Mouse (Mus musculus): Measurements from ENCODE around the gene Gabra4. TPM values are rescaled to one million over a fixed set of nuclear protein-coding genes. Genes with fewer than 3 reads are reported as not detected.

Gene Gabra4
- polyA plus RNA-seq (2014; fragmentation: Nextera tagmentation; extraction: Ambion mirVana), result 8.2 and 9.0 TPM in 2 replicates

DNA sequence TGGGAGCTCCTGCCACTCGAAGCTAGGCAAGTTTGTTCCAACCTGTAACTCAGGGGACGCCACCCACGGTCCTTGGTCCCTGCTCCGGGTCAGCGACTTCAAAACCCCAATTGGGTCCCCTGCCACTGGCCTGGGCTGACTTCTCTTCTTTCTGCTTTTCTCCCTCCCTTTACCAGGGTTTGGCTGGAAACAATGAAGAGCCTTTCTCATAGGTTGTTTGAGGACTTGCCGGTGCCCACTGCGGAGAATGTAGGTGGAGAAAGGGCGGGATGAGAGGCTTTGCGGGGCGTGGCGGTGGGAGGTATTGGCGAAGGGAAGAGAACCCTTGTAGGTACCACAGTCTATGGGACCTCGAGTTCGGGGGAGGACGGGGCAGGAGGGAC, at the start of gene Gabra4:
Gene Gabra4, minus strand, starts transcription at position 194 of the 383 bp plus-strand sequence.
- H3K9ac ChIP-seq (replicated peaks; ENCODE audit: low read depth, low read length), result no peak within 1 kb of the TSS
- peak within 1 kb of the TSS; percentile 97 for H3K4me2 ChIP-seq (replicated peaks; ENCODE audit: low read depth, low read length)
- H3K4me1 ChIP-seq (ENCODE audit: control insufficient read depth, insufficient read depth, low read length), result no peaks in the 10 kb centered on the region
- under 1% methylated on average over 15 of the region's 15 CpGs for WGBS
- no peak within 1 kb of the TSS for H3K27ac ChIP-seq (ENCODE audit: low read length)
- peaks cover 5% of the 10 kb centered on the region for H3K27me3 ChIP-seq (ENCODE audit: control insufficient read depth, insufficient read depth, low read length)
- H3K36me3 ChIP-seq (ENCODE audit: control insufficient read depth, insufficient read depth, low read length), result no peaks in the 10 kb centered on the region
- ATAC-seq (ENCODE audit: insufficient number of reproducible peaks, insufficient read depth, low FRiP score, low read depth), result peak; percentile 70
- no peaks in the 10 kb centered on the region for H3K9me3 ChIP-seq (ENCODE audit: control insufficient read depth, low read depth, low read length)
- peak within 1 kb of the TSS; percentile 48 for H3K4me3 ChIP-seq (ENCODE audit: low read depth, low read length)

GRCm38 (mm10) chr5:71701273-71701614, 43.1 kb upstream of the Gabra4 start:
- Histone ChIP-seq H3K9ac (replicated peaks; ENCODE audit: low read depth, low read length) (peak overlapping the region; percentile 45), H3K27me3 (ENCODE audit: control insufficient read depth, insufficient read depth, low read length) (0 out of 2 replicates have a peak, but pooled peaks cover 2% of the 10 kb centered on the region), H3K36me3 (ENCODE audit: control insufficient read depth, insufficient read depth, low read length) (no peaks in the 10 kb centered on the region), H3K27ac (ENCODE audit: low read length) (no peak overlapping the region), H3K9me3 (ENCODE audit: control insufficient read depth, low read depth, low read length) (no peaks in the 10 kb centered on the region), H3K4me3 (ENCODE audit: low read depth, low read length) (peak overlapping the region; percentile 34), H3K4me2 (replicated peaks; ENCODE audit: low read depth, low read length) (peak overlapping the region; percentile 83), H3K4me1 (ENCODE audit: control insufficient read depth, insufficient read depth, low read length) (peaks cover 5% of the 10 kb centered on the region)
- WGBS, result under 1% methylated on average over 6 of the region's 6 CpGs
- no peak for ATAC-seq (ENCODE audit: insufficient number of reproducible peaks, insufficient read depth, low FRiP score, low read depth)

DNA sequence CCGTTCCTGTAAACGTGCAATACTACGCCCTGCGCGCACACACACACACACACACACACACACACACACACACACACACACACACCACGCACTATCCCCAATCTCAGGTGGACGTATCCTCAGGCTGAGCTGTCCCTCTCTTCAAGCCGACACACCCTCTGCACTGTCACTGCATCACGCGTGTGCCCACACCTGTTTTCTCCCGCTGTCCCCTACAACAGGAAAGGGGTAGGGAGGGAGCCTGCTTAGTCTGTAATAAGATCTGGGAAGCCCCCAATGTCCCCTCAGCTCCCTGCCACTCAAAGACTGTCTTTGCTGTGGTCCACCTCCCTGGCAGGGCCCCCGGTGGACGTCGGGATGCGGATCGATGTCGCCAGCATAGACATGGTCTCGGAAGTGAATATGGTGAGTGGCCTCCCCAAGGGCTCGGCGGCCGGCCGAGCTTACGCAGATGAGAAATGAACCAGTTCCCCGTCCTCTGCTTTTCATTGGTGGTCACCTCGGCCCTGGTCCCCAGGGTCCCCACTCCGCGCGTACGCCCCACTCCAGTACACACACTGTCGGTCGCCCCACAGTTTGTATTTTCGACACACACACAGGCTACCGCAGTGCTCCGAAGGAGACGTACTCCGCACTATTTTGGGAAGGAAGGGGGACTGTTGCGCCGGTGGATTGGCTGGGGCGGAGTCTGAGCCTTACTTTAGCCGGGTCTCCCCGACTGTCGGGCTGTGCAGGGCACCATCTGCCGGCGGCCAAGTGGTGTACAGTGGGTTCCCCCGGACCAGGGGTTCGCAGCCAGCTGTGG, 42.6 kb upstream of the Gabra4 start:
- H3K4me1 ChIP-seq (ENCODE audit: control insufficient read depth, insufficient read depth, low read length), result peaks cover 5% of the 10 kb centered on the region

DNA sequence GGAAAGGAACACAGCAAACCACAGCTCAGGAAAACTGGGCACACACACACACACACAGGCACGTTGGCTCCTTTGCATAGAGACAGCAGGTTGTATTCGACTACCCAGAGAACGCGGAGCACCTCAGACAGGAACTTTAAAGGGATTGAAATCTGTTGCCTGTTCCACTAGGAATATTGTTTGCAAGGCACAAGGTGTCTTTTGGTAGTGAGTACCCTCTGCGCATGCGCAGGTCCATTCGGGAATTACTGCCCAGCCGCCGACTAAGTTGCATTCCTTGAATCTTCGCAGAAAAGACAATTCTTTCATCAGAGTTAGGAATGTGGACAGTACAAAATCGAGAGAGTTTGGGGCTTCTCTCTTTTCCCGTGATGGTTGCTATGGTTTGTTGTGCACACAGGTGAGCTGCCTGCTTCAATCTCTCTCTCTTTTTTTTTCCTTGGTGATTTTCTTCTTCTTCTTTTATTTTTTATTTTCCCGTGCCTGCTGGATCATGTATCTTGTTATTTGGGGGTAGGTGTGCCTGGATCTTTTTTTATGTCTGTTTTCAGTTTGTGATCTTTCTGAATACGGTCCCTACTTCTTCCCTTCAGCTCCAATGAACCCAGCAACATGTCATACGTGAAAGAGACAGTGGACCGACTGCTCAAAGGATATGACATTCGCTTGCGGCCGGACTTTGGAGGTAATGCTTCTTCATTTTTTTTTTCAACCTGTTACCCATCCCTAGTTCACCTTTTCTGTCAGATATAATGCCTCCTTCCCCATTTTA, 41.8 kb upstream of the Gabra4 start:
- Histone ChIP-seq H3K27me3 (ENCODE audit: control insufficient read depth, insufficient read depth, low read length) (0 out of 2 replicates have a peak, but pooled peaks cover 2% of the 10 kb centered on the region), H3K4me2 (replicated peaks; ENCODE audit: low read depth, low read length) (peak overlapping the region; percentile 83), H3K9me3 (ENCODE audit: control insufficient read depth, low read depth, low read length) (no peaks in the 10 kb centered on the region), H3K27ac (ENCODE audit: low read length) (no peak overlapping the region), H3K9ac (replicated peaks; ENCODE audit: low read depth, low read length) (no peak overlapping the region), H3K4me3 (ENCODE audit: low read depth, low read length) (peak overlapping the region; percentile 34), H3K4me1 (ENCODE audit: control insufficient read depth, insufficient read depth, low read length) (peaks cover 5% of the 10 kb centered on the region), H3K36me3 (ENCODE audit: control insufficient read depth, insufficient read depth, low read length) (no peaks in the 10 kb centered on the region)
- 1% methylated on average over 19 of the region's 19 CpGs for WGBS
- no peak for ATAC-seq (ENCODE audit: insufficient number of reproducible peaks, insufficient read depth, low FRiP score, low read depth)

More for the DNA sequence above, 42.6 kb upstream of the Gabra4 start:
- no peaks in the 10 kb centered on the region for H3K36me3 ChIP-seq (ENCODE audit: control insufficient read depth, insufficient read depth, low read length)
- ATAC-seq (ENCODE audit: insufficient number of reproducible peaks, insufficient read depth, low FRiP score, low read depth), result peak; percentile 89
- no peaks in the 10 kb centered on the region for H3K9me3 ChIP-seq (ENCODE audit: control insufficient read depth, low read depth, low read length)
- peak overlapping the region; percentile 34 for H3K4me3 ChIP-seq (ENCODE audit: low read depth, low read length)
- peak overlapping the region; percentile 45 for H3K9ac ChIP-seq (replicated peaks; ENCODE audit: low read depth, low read length)
- H3K27me3 ChIP-seq (ENCODE audit: control insufficient read depth, insufficient read depth, low read length), result 0 out of 2 replicates have a peak, but pooled peaks cover 2% of the 10 kb centered on the region
- under 1% methylated on average over 46 of the region's 46 CpGs for WGBS
- H3K27ac ChIP-seq (ENCODE audit: low read length), result no peak overlapping the region
- H3K4me2 ChIP-seq (replicated peaks; ENCODE audit: low read depth, low read length), result peak overlapping the region; percentile 83

DNA sequence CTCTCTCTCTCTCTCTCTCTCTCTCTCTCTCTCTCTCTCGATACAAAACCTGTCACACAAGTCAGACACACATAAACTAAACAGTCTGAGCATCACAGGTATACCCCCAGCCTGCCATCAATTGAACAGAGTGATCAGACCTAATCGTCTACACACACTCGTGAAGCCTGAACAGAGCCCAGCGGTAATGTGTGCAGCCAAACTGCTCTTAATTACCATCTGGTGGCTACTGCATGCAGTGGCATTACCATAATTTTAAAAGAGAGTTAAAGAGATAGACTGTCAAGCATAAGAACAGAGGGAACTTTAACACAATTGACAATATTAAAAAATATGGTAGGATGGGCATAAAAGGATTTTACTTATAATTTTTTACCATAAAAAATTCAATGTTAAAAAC, 7.5 kb upstream of the Gabra4 start:
- Histone ChIP-seq H3K4me1 (ENCODE audit: control insufficient read depth, insufficient read depth, low read length) (no peaks in the 10 kb centered on the region), H3K36me3 (ENCODE audit: control insufficient read depth, insufficient read depth, low read length) (no peaks in the 10 kb centered on the region), H3K9me3 (ENCODE audit: control insufficient read depth, low read depth, low read length) (no peaks in the 10 kb centered on the region), H3K4me2 (replicated peaks; ENCODE audit: low read depth, low read length) (no peak overlapping the region), H3K9ac (replicated peaks; ENCODE audit: low read depth, low read length) (no peak overlapping the region), H3K27me3 (ENCODE audit: control insufficient read depth, insufficient read depth, low read length) (no peaks in the 10 kb centered on the region), H3K4me3 (ENCODE audit: low read depth, low read length) (no peak overlapping the region), H3K27ac (ENCODE audit: low read length) (no peak overlapping the region)
- WGBS, result 40% methylated on average over 4 of the region's 4 CpGs
- no peak for ATAC-seq (ENCODE audit: insufficient number of reproducible peaks, insufficient read depth, low FRiP score, low read depth)

DNA sequence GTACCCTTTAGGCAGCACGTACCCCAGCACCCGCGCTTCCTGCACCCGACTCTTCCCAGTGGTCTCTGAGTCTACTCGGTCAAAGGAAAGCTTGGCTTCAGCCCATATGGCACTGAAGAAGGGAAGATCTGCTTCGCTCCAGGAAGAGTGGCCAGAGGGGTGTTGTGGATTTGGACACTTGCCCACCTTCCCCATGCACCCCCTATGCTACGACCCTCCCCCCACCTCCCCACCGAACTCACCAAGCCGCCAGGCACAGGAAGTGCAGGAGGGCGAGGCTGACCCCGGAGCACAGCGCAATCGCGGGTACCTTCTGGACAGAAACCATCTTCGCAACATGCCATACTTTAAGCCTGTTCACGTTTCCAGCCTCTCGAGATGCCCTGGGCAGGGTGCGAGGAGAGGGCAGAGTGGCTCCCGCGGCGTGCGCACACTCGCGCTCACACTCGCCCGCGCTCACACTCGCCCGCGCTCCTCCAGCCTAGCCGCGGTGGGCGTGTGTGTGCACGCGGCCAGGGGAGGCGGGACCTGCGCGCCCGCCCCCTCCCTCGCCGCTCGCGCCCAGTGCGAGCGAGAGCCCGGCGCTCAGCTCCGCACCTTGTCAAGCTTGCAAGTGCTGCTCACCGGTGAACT, 510 bp downstream of the Gabra4 start, which contains the start of gene Gabrb1:
Gene Gabrb1, plus strand, starts transcription at position 632 of the 633 bp plus-strand sequence.
- no peak within 1 kb of the TSS for H3K27ac ChIP-seq (ENCODE audit: low read length)
- peak within 1 kb of the TSS; percentile 97 for H3K4me2 ChIP-seq (replicated peaks; ENCODE audit: low read depth, low read length)
- peak within 1 kb of the TSS; percentile 48 for H3K4me3 ChIP-seq (ENCODE audit: low read depth, low read length)
- WGBS, result under 1% methylated on average over 49 of the region's 49 CpGs
- no peaks in the 10 kb centered on the region for H3K9me3 ChIP-seq (ENCODE audit: control insufficient read depth, low read depth, low read length)
- H3K4me1 ChIP-seq (ENCODE audit: control insufficient read depth, insufficient read depth, low read length), result no peaks in the 10 kb centered on the region
- H3K27me3 ChIP-seq (ENCODE audit: control insufficient read depth, insufficient read depth, low read length), result peaks cover 5% of the 10 kb centered on the region
- H3K9ac ChIP-seq (replicated peaks; ENCODE audit: low read depth, low read length), result no peak within 1 kb of the TSS
- ATAC-seq (ENCODE audit: insufficient number of reproducible peaks, insufficient read depth, low FRiP score, low read depth), result peak; percentile 87
- H3K36me3 ChIP-seq (ENCODE audit: control insufficient read depth, insufficient read depth, low read length), result no peaks in the 10 kb centered on the region

GRCm38 (mm10) chr5:71656771-71657170, 1.3 kb downstream of the Gabra4 start:
- H3K27ac ChIP-seq (ENCODE audit: low read length), result no peak overlapping the region
- H3K9ac ChIP-seq (replicated peaks; ENCODE audit: low read depth, low read length), result no peak overlapping the region
- peak overlapping the region; percentile 48 for H3K4me3 ChIP-seq (ENCODE audit: low read depth, low read length)
- 5% methylated on average over 10 of the region's 10 CpGs for WGBS
- ATAC-seq (ENCODE audit: insufficient number of reproducible peaks, insufficient read depth, low FRiP score, low read depth), result no peak
- H3K36me3 ChIP-seq (ENCODE audit: control insufficient read depth, insufficient read depth, low read length), result no peaks in the 10 kb centered on the region
- no peaks in the 10 kb centered on the region for H3K9me3 ChIP-seq (ENCODE audit: control insufficient read depth, low read depth, low read length)
- peak overlapping the region; percentile 97 for H3K4me2 ChIP-seq (replicated peaks; ENCODE audit: low read depth, low read length)
- H3K4me1 ChIP-seq (ENCODE audit: control insufficient read depth, insufficient read depth, low read length), result no peaks in the 10 kb centered on the region
- H3K27me3 ChIP-seq (ENCODE audit: control insufficient read depth, insufficient read depth, low read length), result peaks cover 5% of the 10 kb centered on the region

DNA sequence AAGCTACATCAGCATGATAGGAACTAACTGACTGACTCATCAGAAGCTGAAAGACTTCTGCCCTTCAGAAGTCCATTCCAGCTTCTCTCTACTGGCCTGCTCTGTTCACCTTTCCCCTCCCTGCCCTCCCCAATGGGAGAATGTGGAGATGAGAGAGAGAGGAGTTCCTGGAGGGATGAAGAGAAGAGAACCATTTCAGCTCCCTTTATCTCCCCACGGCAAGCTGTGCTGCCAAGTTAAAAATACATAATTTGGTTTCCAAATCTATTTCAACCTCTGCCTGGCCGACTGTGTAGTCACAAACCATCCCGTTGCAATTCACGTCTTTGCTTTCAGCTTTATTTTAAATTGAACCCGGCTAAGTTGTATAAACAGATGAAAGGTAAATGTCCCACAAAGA, 4.1 kb downstream of the Gabra4 start:
- no peaks in the 10 kb centered on the region for H3K36me3 ChIP-seq (ENCODE audit: control insufficient read depth, insufficient read depth, low read length)

More for the DNA sequence above, 4.1 kb downstream of the Gabra4 start:
- H3K9me3 ChIP-seq (ENCODE audit: control insufficient read depth, low read depth, low read length), result no peaks in the 10 kb centered on the region
- H3K9ac ChIP-seq (replicated peaks; ENCODE audit: low read depth, low read length), result no peak overlapping the region
- no peak overlapping the region for H3K27ac ChIP-seq (ENCODE audit: low read length)
- no peaks in the 10 kb centered on the region for H3K4me1 ChIP-seq (ENCODE audit: control insufficient read depth, insufficient read depth, low read length)
- no peak overlapping the region for H3K4me3 ChIP-seq (ENCODE audit: low read depth, low read length)
- H3K27me3 ChIP-seq (ENCODE audit: control insufficient read depth, insufficient read depth, low read length), result peaks cover 5% of the 10 kb centered on the region
- 48% methylated on average over 5 of the region's 5 CpGs for WGBS
- no peak for ATAC-seq (ENCODE audit: insufficient number of reproducible peaks, insufficient read depth, low FRiP score, low read depth)
- H3K4me2 ChIP-seq (replicated peaks; ENCODE audit: low read depth, low read length), result no peak overlapping the region

Measured in stomach, embryonic 14.5 days (tissue).